Mouse (Mus musculus) ovary, postnatal 36 days (tissue): ENCODE data around the gene Prpf8.

Experiments used
- DNase-seq: peaks from one replicate; pipeline ENCODE4 v3.0.0; 2022; ENCODE audit warnings: low spot score, mixed read lengths

Gene Prpf8

GRCm38 (mm10) chr11:75508162-75508561, 21.5 kb downstream of the Prpf8 start:
- DNase-seq, result no peak

- DNase-seq, result no peak
Measured at GRCm38 (mm10) chr11:75508904-75509303, 22.3 kb downstream of the Prpf8 start.

- DNase-seq, result peak; percentile 72
Measured at GRCm38 (mm10) chr11:75509741-75510626, 23.4 kb downstream of the Prpf8 start, which contains the start of gene Rilp. TSS of gene Rilp (plus strand) at chr11:75510094.

- DNase-seq, result peak; percentile 94
Measured at GRCm38 (mm10) chr11:75510627-75510993, 24.0 kb downstream of the Prpf8 start.

GRCm38 (mm10) chr11:75511213-75511612, 24.6 kb downstream of the Prpf8 start:
- no peak for DNase-seq

GRCm38 (mm10) chr11:75512301-75513018, 25.8 kb downstream of the Prpf8 start:
- DNase-seq, result no peak

- no peak for DNase-seq
Measured at GRCm38 (mm10) chr11:75513336-75513735, 26.7 kb downstream of the Prpf8 start, which contains the start of gene Scarf1. TSS of gene Scarf1 (plus strand) at chr11:75513540.

GRCm38 (mm10) chr11:75515186-75515585, 28.6 kb downstream of the Prpf8 start:
- no peak for DNase-seq

- no peak for DNase-seq
Measured at GRCm38 (mm10) chr11:75519834-75520633, 33.4 kb downstream of the Prpf8 start.

GRCm38 (mm10) chr11:75521609-75522008, 35.0 kb downstream of the Prpf8 start:
- DNase-seq, result no peak

GRCm38 (mm10) chr11:75522793-75523192, 36.2 kb downstream of the Prpf8 start:
- no peak for DNase-seq

GRCm38 (mm10) chr11:75525531-75526125, 39.0 kb downstream of the Prpf8 start:
- DNase-seq, result no peak

GRCm38 (mm10) chr11:75526943-75527342, 40.3 kb downstream of the Prpf8 start:
- no peak for DNase-seq

- DNase-seq, result no peak
Measured at GRCm38 (mm10) chr11:75529771-75530170, 43.2 kb downstream of the Prpf8 start.

GRCm38 (mm10) chr11:75530325-75530724, 43.7 kb downstream of the Prpf8 start:
- DNase-seq, result peak; percentile 96

- DNase-seq, result no peak
Measured at GRCm38 (mm10) chr11:75530845-75531373, 44.3 kb downstream of the Prpf8 start.

- DNase-seq, result peak; percentile 91
Measured at GRCm38 (mm10) chr11:75531469-75532242, 45.0 kb downstream of the Prpf8 start, which contains the start of gene Slc43a2. TSS of gene Slc43a2 (plus strand) at chr11:75531694.

- peak; percentile 44 for DNase-seq
Measured at GRCm38 (mm10) chr11:75532340-75533277, 46.0 kb downstream of the Prpf8 start.

GRCm38 (mm10) chr11:75533314-75534015, 46.8 kb downstream of the Prpf8 start:
- DNase-seq, result no peak
